Mouse (Mus musculus) left cerebral cortex, postnatal 4 days (tissue): ENCODE measurements around the gene Fam71f1. TPM values are rescaled to one million over a fixed set of nuclear protein-coding genes. Genes with fewer than 3 reads are reported as not detected.

Experiments
- total RNA-seq, 2 experiments: library from RNA; stranded (reverse); gene quantifications; 2 replicates each; pipeline ENCODE4 v1.2.3; 2021

Fam71f1 gene
- total RNA-seq, 2 experiments from 2014 or later = not detected

Other genes starting within 250 kb of the Fam71f1 start
- 10 to 100 TPM; 44.5 to 51.7 TPM for gene Rbm28, start 154.1 kb upstream of the Fam71f1 start, total RNA-seq
- gene Prrt4, start 139.6 kb upstream of the Fam71f1 start, total RNA-seq = 10 to 100 TPM; 15.1 to 19.1 TPM
- gene Impdh1, start 102.8 kb upstream of the Fam71f1 start, total RNA-seq = 10 to 100 TPM; 92.7 to 96.6 TPM
- gene Hilpda, start 46.7 kb upstream of the Fam71f1 start, total RNA-seq = 10 to 100 TPM in 1 of 2 experiments, 1 to 10 TPM in 1; 9.6 to 10.4 TPM
- gene Fam71f2, start 39.5 kb upstream of the Fam71f1 start, total RNA-seq = not detected
- gene Calu, start 28.9 kb downstream of the Fam71f1 start, total RNA-seq = 100 to 1,000 TPM; 103 to 107 TPM
- gene Opn1sw, start 69.3 kb downstream of the Fam71f1 start, total RNA-seq = under 1 TPM in 1 of 2 experiments, not detected in 1; 0.32 TPM
- 10 to 100 TPM; 70.7 to 72.5 TPM for gene Ccdc136, start 77.2 kb downstream of the Fam71f1 start, total RNA-seq
- 1 to 10 TPM; 4.7 TPM for gene Flnc, start 114.1 kb downstream of the Fam71f1 start, total RNA-seq
- 100 to 1,000 TPM; 183 to 190 TPM for gene Atp6v1f, start 148.6 kb downstream of the Fam71f1 start, total RNA-seq
- gene Atp6v1fnb, start 152.3 kb downstream of the Fam71f1 start, total RNA-seq = under 1 TPM in 1 of 2 experiments, not detected in 1; 0.93 TPM
- 10 to 100 TPM; 20.6 to 23.8 TPM for gene Kcp, start 188.8 kb downstream of the Fam71f1 start, total RNA-seq
- gene Irf5, start 207.5 kb downstream of the Fam71f1 start, total RNA-seq = 1 to 10 TPM; 1.1 to 2.1 TPM